Mouse (Mus musculus): ENCODE data around the gene Igf1r. TPM values are rescaled to one million over a fixed set of nuclear protein-coding genes. Genes with fewer than 3 reads are reported as not detected.

Gene Igf1r
- total RNA-seq, 1 experiment = 23.5 TPM

- Histone ChIP-seq H3K4me1 (ENCODE audit: control insufficient read depth in 2 of 2, insufficient read depth in 2 of 2, low read length in 2 of 2, poor library complexity in 1 of 2) (no peaks in the 10 kb centered on the region; a peak in 1 of 4 replicates), H3K36me3 (ENCODE audit: control insufficient read depth, insufficient read depth, low read length, poor library complexity, severe bottlenecking) (no peaks in the 10 kb centered on the region; the same call in 1 of the 2 replicates), H3K9ac (ENCODE audit: insufficient read depth, low read depth, low read length, poor library complexity, severe bottlenecking) (no peak overlapping the region), H3K9me3 (ENCODE audit: control insufficient read depth, insufficient read depth, low read depth, low read length) (no peaks in the 10 kb centered on the region), H3K4me3 (ENCODE audit: insufficient read depth in 1 of 2, low read depth in 1 of 2, low read length in 2 of 2, poor library complexity in 1 of 2, severe bottlenecking in 1 of 2) (no peak overlapping the region), H3K27ac (ENCODE audit: insufficient read depth, low read depth, low read length, poor library complexity, severe bottlenecking) (no peak overlapping the region)
- in situ Hi-C loops (cut with MboI; ENCODE audit: low sequenced_read_pairs in 2 of 2, unreplicated experiment in 2 of 2) = no loop called here
- DNase-seq (ENCODE audit: low read depth, low spot score) = no peak
- TF ChIP-seq ZNF384 (IDR thresholded peaks at IDR 0.05; ENCODE audit: low read depth, low read length) (no peak), ZC3H11A (IDR thresholded peaks at IDR 0.05; ENCODE audit: borderline replicate concordance, low read depth, low read length) (no peak), MAFK (IDR thresholded peaks at IDR 0.05; ENCODE audit: insufficient read depth, low read depth, low read length) (no peak), CHD2 (IDR thresholded peaks at IDR 0.05; ENCODE audit: low read depth, low read length) (no peak), HCFC1 (IDR thresholded peaks at IDR 0.05; ENCODE audit: borderline replicate concordance, insufficient read depth, low read length) (no peak)
Observed at GRCm38 (mm10) chr7:68064120-68064519, 111.5 kb downstream of the Igf1r start.

GRCm38 (mm10) chr7:68064647-68065362 is 112.2 kb downstream of the Igf1r start:
- Histone ChIP-seq H3K27ac (ENCODE audit: insufficient read depth, low read depth, low read length, poor library complexity, severe bottlenecking) (no peak overlapping the region), H3K4me3 (ENCODE audit: insufficient read depth in 1 of 2, low read depth in 1 of 2, low read length in 2 of 2, poor library complexity in 1 of 2, severe bottlenecking in 1 of 2) (no peak overlapping the region), H3K9me3 (ENCODE audit: control insufficient read depth, insufficient read depth, low read depth, low read length) (no peaks in the 10 kb centered on the region), H3K9ac (ENCODE audit: insufficient read depth, low read depth, low read length, poor library complexity, severe bottlenecking) (no peak overlapping the region), H3K4me1 (ENCODE audit: control insufficient read depth in 2 of 2, insufficient read depth in 2 of 2, low read length in 2 of 2, poor library complexity in 1 of 2) (no peaks in the 10 kb centered on the region; a peak in 1 of 4 replicates), H3K36me3 (ENCODE audit: control insufficient read depth, insufficient read depth, low read length, poor library complexity, severe bottlenecking) (no peaks in the 10 kb centered on the region; the same call in 1 of the 2 replicates)
- in situ Hi-C loops (cut with MboI; ENCODE audit: low sequenced_read_pairs in 2 of 2, unreplicated experiment in 2 of 2) = no loop called here
- TF ChIP-seq HCFC1 (IDR thresholded peaks at IDR 0.05; ENCODE audit: borderline replicate concordance, insufficient read depth, low read length) = no peak
- DNase-seq (ENCODE audit: low read depth, low spot score) = no peak

GRCm38 (mm10) chr7:68065904-68066303 is 113.3 kb downstream of the Igf1r start:
- no peak for TF ChIP-seq ZNF384 (IDR thresholded peaks at IDR 0.05; ENCODE audit: low read depth, low read length)
- no peak for TF ChIP-seq ZC3H11A (IDR thresholded peaks at IDR 0.05; ENCODE audit: borderline replicate concordance, low read depth, low read length)
- TF ChIP-seq CHD2 (IDR thresholded peaks at IDR 0.05; ENCODE audit: low read depth, low read length) = no peak
- no peak for TF ChIP-seq HCFC1 (IDR thresholded peaks at IDR 0.05; ENCODE audit: borderline replicate concordance, insufficient read depth, low read length)
- TF ChIP-seq MAFK (IDR thresholded peaks at IDR 0.05; ENCODE audit: insufficient read depth, low read depth, low read length) = no peak
- in situ Hi-C loops (cut with MboI; ENCODE audit: low sequenced_read_pairs in 2 of 2, unreplicated experiment in 2 of 2) = no loop called here
- H3K9ac ChIP-seq (ENCODE audit: insufficient read depth, low read depth, low read length, poor library complexity, severe bottlenecking) = no peak overlapping the region
- H3K9me3 ChIP-seq (ENCODE audit: control insufficient read depth, insufficient read depth, low read depth, low read length) = no peaks in the 10 kb centered on the region
- H3K27ac ChIP-seq (ENCODE audit: insufficient read depth, low read depth, low read length, poor library complexity, severe bottlenecking) = no peak overlapping the region
- no peak for DNase-seq (ENCODE audit: low read depth, low spot score)
- H3K4me3 ChIP-seq (ENCODE audit: insufficient read depth in 1 of 2, low read depth in 1 of 2, low read length in 2 of 2, poor library complexity in 1 of 2, severe bottlenecking in 1 of 2) = no peak overlapping the region
- H3K4me1 ChIP-seq (ENCODE audit: control insufficient read depth in 2 of 2, insufficient read depth in 2 of 2, low read length in 2 of 2, poor library complexity in 1 of 2) = no peaks in the 10 kb centered on the region; a peak in 1 of 4 replicates
- no peaks in the 10 kb centered on the region; the same call in 1 of the 2 replicates for H3K36me3 ChIP-seq (ENCODE audit: control insufficient read depth, insufficient read depth, low read length, poor library complexity, severe bottlenecking)

- in situ Hi-C loops (cut with MboI; ENCODE audit: low sequenced_read_pairs in 2 of 2, unreplicated experiment in 2 of 2) = no loop called here
- TF ChIP-seq MAFK (IDR thresholded peaks at IDR 0.05; ENCODE audit: insufficient read depth, low read depth, low read length) = no peak
- no peak for TF ChIP-seq CHD2 (IDR thresholded peaks at IDR 0.05; ENCODE audit: low read depth, low read length)
- TF ChIP-seq ZC3H11A (IDR thresholded peaks at IDR 0.05; ENCODE audit: borderline replicate concordance, low read depth, low read length) = no peak
- TF ChIP-seq HCFC1 (IDR thresholded peaks at IDR 0.05; ENCODE audit: borderline replicate concordance, insufficient read depth, low read length) = no peak
- TF ChIP-seq ZNF384 (IDR thresholded peaks at IDR 0.05; ENCODE audit: low read depth, low read length) = no peak
- H3K9ac ChIP-seq (ENCODE audit: insufficient read depth, low read depth, low read length, poor library complexity, severe bottlenecking) = no peak overlapping the region
- no peaks in the 10 kb centered on the region for H3K9me3 ChIP-seq (ENCODE audit: control insufficient read depth, insufficient read depth, low read depth, low read length)
- H3K4me1 ChIP-seq (ENCODE audit: control insufficient read depth in 2 of 2, insufficient read depth in 2 of 2, low read length in 2 of 2, poor library complexity in 1 of 2) = no peaks in the 10 kb centered on the region
- H3K27ac ChIP-seq (ENCODE audit: insufficient read depth, low read depth, low read length, poor library complexity, severe bottlenecking) = no peak overlapping the region
- no peak for DNase-seq (ENCODE audit: low read depth, low spot score)
- H3K4me3 ChIP-seq (ENCODE audit: insufficient read depth in 1 of 2, low read depth in 1 of 2, low read length in 2 of 2, poor library complexity in 1 of 2, severe bottlenecking in 1 of 2) = no peak overlapping the region
- H3K36me3 ChIP-seq (ENCODE audit: control insufficient read depth, insufficient read depth, low read length, poor library complexity, severe bottlenecking) = no peaks in the 10 kb centered on the region
Observed at GRCm38 (mm10) chr7:68067321-68067720, 114.7 kb downstream of the Igf1r start.
